Mouse (Mus musculus): ENCODE measurements around the gene Cxcr5.

Gene Cxcr5
- long read RNA-seq, experiment 1: 0 reads
- long read RNA-seq, experiment 2, partial matches to known transcripts: 0 of 1 reads
- long read RNA-seq, experiment 2, other reads (novel, unspliced or antisense): 1 of 1 reads

DNA sequence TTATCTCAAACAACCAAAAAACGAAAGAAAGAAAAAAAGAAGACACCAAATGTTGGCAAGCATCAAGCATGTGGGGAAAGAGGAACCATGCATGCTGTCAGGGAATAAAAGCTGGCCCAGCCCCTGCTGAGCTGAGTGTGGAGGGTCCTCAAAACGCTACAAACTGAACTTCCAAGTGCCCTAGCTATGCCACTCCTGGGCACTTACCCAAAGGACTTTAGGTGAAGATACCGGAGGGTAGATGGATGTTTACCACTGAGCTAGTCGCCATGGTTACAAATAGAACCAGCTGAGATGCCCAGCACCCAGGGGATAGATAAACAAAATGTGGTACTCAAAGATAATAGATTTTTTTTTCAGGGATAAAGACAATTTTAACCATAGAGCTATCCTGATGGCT lies at the start of gene Cxcr5:
Gene Cxcr5, minus strand, starts transcription at position 281 of the 400 bp plus-strand sequence.
- intact Hi-C loops (cut with DNase I): no loop called here

DNA sequence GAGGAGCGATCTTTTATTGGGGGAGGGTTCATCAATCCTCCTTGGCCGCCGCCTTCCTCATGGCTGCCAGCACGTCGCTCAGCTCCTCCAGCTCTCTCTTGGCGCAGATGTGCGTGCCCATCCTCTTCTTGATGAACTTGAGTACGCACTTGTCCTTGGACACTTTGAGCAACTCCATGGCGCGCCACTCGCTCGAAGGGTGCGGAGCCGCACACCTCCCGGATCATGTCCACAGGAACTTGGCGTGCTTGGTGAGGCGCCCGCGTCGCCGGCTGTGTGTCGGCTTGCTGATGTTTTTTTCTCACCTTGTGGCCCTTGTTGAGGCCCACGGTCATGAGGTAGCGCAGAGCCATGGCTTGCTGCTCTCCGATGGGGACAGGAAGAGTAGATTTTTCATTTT lies 48.7 kb upstream of the Cxcr5 start:
- intact Hi-C loops (cut with DNase I): no loop called here

DNA sequence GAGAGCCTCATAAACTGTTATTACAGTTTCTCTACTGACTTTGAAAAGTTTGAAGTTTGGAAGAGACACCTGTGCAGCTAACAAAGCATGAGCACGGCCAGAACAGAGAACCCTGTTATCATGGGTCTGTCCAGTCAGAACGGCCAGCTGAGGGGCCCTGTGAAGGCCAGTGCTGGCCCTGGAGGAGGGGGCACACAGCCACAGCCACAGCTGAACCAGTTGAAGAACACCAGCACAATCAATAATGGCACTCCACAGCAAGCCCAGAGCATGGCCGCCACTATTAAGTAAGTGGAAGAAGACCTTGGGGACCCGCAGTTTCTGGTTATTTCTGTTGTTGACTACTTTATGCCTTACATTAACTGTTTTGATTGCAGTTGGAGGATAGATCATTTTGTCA lies 45.6 kb upstream of the Cxcr5 start:
- intact Hi-C loops (cut with DNase I): loop anchor here (10.0 kb wide), 1 partner anchor 123 kb away; the partner anchor contains the start of gene Bcl9l

DNA sequence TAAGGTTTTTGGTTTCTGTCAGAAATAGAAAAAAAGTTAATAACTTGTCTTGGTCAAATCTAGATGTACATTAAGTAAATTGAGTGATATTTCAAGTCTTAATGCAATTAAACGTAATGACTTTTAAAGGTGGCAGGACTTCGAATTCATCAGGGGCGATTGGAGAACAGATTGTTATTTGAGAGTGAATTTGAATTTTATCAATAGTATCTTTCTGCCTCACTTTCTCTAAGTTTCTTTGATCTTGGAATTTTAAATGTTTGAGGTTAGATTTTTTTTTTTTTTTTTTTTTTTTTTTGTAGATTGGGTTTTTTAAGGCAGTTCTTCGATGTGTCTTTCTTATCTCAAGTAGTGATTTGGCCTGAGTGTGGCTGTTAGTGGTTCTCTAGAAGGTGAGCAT lies 45.0 kb upstream of the Cxcr5 start:
- intact Hi-C loops (cut with DNase I): loop anchor here (10.0 kb wide), 1 partner anchor 122 kb away; the partner anchor contains the start of gene Bcl9l

DNA sequence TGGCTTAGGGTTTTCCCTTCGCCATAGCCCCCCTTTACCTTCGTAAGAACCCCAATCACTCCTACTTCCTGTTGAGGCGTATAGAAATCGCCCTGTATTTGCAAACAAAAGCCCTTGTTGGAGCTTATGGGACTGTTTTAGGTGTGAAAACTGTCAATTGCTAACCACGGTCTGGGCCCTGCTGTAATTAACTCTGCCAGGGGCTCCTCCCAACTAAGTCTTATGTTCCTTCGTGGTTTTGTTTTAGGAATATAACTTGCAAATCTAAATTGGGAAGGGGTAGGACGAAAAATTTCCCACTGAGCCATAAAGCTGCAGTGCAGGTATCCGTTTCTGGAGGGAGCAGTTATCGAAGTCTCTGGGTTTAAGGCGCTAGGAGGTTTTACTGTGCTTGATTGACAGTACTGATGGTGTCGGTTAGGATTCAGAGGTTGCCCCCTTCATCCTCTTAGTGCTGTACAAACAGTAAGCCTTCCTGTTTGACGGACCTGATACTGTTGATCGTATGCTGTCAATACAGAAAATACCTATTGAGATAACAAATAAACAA lies 44.0 kb upstream of the Cxcr5 start:
- intact Hi-C loops (cut with DNase I): loop anchor here (10.0 kb wide), 1 partner anchor 121 kb away; the partner anchor contains the start of gene Bcl9l

DNA sequence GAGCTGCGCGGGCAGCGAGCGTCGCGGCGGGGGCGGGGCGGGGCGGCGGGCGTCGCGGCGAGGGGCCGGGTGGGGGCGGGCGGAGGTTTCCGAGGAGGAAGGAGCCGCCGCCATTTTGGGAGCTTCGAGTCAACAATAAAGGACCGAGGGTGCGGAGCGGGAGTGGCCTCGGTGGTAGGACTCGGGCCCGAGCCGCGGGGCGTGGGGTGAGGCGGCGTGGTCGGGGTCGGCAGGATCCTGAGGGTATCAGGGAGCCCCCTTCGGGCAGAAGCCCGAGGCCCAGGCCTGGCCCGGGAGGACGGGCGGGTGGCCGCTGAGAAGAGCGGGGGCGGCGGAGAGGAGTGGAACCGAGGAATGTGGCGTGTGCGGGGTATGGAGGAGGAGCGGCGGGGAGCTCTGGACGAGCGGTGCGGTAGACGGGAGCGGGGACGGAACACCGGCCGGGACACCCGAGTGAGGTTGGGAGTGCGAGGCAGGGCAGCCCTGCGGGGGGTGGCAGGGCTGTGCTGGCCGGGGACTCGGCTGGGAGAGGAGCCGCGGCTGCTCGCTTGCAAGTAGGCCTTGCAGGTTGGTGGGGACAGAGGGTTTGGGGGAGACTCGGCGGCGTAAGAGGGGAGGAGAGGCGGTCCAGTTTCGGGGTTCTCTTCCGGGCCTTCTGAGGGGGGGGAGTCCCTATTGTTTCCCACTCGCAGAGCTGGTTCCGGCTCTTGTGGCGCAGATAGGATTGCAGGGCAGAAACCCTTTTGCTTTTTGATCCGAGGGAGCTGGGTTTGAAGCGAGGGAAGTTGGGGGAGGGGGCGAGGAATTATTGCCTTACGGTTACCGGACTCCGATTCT lies 43.3 kb upstream of the Cxcr5 start, which contains the start of gene Ddx6:
Gene Ddx6, plus strand, starts transcription at position 114 of the 837 bp plus-strand sequence.
- intact Hi-C loops (cut with DNase I): loop anchor here (10.0 kb wide), 1 partner anchor 120 kb away; the partner anchor contains the start of gene Bcl9l

DNA sequence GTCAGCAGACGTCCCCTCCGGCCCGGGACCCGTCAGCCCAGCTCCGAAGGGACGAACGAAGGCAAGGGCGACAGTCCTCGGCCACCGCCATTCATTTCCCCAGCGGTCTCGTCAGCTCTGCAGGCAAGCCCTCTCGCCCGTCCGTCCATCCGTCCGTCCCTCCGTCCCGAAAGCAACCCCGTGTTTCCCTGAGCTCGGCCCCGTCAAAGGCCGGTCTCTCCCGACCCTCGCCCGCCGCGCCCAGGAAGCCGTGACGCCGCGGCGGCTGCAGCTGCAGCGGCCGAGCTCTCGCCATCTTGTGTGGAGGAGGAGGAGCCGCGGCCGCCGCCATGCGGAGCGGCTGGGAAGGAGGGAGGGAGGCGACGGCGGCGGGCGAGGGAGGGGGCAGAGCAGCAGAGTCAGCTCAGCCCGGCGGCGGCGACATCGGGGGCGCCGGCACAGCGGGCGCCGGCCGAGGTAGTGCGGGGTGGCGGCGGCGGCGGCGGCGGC lies 42.7 kb upstream of the Cxcr5 start:
- intact Hi-C loops (cut with DNase I): loop anchor here (10.0 kb wide), 1 partner anchor 120 kb away; the partner anchor contains the start of gene Bcl9l

DNA sequence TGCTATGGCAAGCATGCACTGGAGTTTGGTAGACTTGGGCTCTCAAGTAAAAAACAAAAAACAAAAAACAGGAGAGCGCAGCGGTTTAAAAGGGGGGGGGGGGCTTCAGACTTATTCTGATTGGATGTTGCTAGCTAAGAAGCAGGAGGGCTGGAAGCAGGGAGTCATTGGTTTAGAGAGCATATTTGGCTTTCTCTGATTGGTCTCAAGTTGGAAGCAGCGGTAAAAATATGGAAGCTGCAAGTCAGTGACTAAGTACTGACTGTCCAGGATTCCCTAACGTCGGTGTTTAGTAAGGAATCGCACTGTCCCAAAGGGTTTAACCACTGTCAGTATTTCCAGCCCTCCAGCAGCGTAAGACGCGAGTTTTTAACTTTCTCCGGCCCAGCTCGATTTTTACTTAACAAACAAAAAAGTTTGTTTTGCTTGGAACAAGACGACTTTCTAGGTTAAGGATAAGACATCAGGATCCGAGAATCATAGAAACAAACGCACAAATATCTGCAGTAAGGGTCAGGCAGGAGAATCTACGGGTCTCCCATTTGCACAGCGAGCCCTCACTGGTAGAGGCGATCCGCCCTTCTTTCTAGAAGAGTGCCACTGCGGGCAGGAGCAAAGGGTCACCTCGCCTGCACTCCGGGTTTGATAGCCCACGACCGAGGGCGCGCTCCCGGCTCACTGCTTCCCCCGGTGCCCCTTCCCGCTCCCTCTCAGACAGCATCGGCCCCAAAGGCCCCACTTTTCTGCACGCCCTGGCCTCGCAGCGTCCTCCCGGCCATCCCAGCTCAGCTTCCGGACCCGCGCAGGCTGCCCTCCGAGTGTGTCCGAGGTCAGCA lies 42.0 kb upstream of the Cxcr5 start:
- intact Hi-C loops (cut with DNase I): loop anchor here (10.0 kb wide), 1 partner anchor 119 kb away; the partner anchor contains the start of gene Bcl9l

DNA sequence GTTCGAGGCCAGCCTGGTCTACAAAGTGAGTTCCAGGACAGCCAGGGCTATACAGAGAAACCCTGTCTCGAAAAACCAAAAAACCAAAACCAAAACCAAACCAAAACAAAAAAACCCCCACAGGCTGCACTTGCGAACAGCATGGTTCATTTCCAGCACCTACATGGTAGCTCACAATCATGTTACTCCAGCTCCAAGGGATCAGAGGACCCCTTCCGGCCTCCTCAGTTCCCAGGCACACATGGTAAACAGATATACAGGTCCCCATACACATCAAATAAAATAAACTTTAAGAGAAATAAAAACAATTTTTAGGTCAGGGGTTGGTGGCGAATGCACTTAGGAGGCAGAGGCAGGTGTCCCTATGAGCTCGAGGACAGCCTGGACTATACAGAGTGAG lies 41.1 kb upstream of the Cxcr5 start:
- intact Hi-C loops (cut with DNase I): loop anchor here (10.0 kb wide), 1 partner anchor 118 kb away; the partner anchor contains the start of gene Bcl9l

DNA sequence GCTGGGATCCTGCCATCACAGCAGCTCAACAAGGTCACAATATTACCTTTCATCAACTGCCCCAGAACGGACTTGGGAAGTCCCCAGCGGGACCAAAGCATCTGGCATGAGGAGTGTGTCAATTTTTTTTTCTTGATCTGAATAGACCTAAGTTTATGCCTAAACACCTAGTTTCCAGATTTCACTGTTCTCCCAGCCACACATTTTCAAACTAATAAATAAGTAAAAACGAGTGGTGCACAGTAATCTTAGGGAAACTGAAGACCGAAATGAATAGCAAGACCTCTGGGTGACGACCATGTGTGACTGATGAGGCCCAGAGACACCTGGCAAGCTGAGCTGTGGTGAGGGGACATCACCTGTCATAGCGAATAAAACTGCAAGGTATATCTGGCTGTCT lies 39.1 kb upstream of the Cxcr5 start:
- intact Hi-C loops (cut with DNase I): loop anchor here (10.0 kb wide), 1 partner anchor 116 kb away; the partner anchor contains the start of gene Bcl9l

DNA sequence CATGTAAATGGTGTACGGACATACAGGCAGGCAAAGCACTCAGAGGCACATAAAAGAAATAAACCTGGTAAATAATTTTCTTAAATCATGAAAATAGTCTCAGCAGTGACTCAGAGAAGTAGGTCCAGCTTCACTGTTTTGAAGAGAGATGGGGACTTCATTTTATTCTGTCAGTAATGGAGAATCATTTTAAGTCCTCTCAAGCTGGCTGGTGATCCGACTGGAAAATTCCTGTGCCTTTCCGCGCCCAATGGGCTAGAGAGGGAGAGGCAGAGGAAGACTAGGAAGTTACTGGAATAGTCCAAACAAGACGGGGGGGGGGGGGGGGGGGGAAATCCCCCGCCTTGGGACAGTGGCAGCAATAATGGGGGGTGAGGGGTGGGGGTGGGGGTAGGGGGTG lies 37.9 kb upstream of the Cxcr5 start:
- intact Hi-C loops (cut with DNase I): loop anchor here (10.0 kb wide), 1 partner anchor 115 kb away; the partner anchor contains the start of gene Bcl9l

DNA sequence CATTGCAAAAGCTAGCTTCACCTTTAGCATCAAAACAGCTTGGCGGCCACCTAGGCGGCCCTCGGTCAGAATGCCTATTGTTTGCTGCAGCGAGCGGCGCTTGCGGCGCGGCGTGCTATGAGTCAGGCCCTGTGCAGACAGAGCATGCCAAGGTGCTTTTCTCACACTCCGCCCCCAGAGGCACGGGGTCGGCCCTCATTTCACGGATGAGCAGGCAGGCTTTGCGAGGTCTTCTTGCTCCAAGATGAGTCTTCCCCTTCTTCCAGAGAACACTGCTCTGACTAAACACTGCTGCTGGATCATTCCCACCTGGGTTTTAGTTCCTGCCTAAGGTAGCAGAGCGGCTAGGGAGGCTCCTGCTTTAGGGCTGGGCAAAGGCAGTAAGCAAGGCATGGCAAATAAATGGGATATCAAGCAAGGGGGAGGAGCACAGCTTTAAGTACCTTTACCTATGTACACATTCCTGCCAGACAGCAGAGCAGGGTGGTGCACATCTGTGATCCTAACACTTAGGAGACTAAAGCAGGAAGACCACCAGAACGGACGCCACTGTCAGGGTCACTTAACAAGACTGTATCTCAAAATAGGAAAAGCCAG lies 37.3 kb upstream of the Cxcr5 start:
- intact Hi-C loops (cut with DNase I): no loop called here

DNA sequence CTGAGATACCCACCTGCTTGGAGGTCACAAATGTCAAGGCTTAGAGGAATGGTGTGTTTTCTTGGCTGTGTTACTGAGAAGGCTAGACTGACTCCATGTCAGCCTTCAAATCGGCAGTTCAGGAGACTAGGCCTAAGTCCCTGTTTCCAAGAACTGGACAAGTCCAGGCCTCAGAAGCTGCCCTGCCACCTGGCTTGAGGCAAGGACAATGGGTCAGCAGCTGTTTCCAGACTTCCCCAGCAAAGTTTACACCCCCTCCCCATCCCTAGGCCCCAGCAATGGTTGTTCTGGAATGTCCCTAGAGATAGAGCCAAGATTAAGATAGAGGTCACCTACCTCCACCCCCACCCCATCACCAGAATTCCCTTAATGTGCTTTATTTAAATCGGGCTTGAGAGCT lies 36.1 kb upstream of the Cxcr5 start:
- intact Hi-C loops (cut with DNase I): no loop called here

DNA sequence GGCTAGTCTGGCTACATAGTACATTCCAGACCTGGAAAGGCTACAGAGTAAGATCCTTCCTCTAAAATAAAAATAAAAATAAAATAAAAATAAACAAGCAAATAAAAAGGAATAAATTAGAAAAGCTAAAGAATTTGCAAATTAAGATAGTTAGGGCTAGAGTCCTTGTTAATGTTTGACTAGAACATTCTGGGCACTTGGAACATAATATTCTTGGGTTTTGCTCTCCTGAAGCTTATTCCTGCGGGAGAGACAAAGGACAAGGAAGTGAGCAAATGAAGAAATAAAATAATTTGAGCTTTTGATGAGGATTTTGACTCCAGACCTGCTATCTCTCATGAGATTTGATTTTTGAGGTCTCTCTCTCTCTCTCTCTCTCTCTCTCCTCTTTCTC lies 33.9 kb upstream of the Cxcr5 start:
- intact Hi-C loops (cut with DNase I): no loop called here

DNA sequence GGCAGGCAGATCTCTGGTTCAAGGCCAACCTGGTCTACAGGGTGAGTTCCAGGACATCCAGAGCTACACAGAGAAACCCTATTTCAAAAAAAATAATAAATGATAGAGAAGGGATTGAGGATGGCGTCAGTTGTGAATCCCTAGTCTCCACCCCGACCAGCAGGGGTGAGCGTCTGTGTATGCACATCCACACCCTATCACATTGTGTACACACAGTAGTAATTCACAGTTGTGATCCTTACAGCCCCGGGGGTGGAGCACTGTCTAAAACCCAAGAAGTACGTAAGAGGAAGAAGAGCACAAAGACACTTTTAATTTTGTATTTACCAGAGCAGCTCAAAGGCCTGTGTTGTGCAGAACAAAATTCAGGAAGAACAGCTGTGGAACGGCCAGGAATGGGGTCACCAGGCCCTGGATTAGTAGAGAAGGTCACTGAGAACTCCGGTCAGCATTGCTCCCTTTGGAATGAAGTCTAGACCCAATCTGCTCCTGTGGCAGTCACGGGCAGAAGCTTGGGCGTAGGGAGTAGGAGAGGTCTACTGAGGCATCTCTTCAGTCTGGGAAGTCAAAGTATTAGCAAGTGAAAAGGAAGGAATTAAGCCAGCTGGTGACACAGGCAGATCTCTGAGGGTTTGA lies 33.3 kb upstream of the Cxcr5 start:
- intact Hi-C loops (cut with DNase I): loop anchor here (5.0 kb wide), 1 partner anchor 78 kb away; no protein-coding TSS in a partner anchor

DNA sequence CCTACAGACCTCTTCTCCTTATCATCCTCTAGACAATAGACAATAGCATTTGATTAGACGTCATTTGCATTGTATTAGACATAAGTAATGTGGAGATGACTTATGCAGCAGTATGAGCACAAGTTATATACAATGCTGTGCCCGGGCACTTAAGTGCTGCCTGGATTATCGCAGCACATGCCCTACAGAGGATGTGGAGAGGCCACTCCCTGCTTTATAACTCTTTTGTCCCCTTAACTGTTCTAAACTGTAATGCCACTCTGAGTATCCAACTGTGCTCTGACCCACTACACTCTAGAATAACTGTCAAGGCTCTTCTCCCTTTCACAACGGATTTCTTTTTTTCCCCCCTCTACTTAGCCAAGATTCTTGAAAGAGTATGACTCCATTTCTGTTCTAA lies 32.2 kb upstream of the Cxcr5 start:
- intact Hi-C loops (cut with DNase I): loop anchor here (5.0 kb wide), 1 partner anchor 77 kb away; no protein-coding TSS in a partner anchor

DNA sequence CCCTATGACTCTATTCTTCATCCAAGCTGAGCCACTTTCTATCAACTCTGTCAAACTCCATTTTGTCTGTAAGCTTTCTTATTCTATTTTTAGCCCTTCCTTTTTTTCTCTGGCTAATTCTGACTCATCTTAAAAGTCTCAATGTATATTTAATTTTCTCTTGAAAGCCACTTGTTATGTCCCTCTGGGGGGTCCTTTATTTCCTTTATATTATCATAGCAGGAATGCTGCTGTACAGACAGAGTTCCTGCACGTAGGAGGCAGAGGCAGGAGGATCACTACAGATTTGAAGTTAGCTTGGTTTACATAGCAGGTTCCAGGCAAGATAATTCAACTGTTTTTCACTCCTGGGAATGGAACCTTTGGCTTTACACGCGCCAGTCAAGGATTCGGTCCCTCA lies 31.5 kb upstream of the Cxcr5 start:
- intact Hi-C loops (cut with DNase I): loop anchor here (5.0 kb wide), 1 partner anchor 76 kb away; no protein-coding TSS in a partner anchor

DNA sequence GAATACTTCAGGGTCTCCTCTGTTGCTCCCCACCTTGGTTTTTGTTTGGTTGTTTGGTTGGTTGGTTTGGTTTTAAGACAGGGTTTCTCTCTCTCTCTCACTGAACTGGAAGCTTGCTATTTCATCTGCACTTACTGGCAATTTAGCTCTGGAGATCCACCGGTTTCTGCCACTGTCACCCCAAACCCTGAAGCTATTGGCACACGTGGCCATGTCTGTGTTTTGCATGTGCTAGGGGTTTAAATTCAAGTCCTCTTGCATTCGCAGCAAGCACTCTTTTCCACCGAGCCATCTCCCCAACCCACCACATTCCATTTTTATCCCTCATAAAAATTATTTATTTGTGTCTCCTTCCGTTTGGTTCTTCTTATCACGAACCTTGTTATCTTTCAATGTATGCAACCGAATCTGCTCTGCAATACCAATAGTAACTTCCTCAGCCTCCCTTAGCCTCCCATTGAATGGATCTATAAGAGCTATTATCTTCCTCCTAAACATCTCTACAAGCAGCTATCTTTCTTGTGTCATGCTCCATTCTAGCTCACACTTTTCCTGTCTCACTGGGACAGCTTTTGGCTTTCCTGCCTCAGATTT lies 30.0 kb upstream of the Cxcr5 start:
- intact Hi-C loops (cut with DNase I): loop anchor here (5.0 kb wide), 1 partner anchor 74 kb away; no protein-coding TSS in a partner anchor

DNA sequence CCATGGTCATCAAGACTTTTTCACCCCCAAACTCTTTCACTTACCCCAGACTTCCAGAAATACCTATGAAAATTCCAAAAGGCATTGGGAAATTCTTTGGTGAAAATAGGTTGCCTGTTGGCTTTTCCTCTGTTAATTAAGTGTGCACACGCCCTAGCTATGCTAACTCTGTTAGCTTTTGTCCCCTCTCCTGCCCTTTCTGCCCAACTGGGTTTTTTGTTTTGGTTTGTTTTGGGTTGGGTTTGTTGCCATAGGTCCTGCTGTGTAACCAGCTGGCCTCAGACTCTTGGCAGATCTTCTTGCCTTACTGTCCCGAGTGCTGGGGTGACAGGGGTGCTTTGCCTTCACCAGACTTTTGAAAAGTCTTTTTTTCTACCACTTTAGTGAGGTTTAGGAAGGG lies 29.3 kb upstream of the Cxcr5 start:
- intact Hi-C loops (cut with DNase I): loop anchor here (5.0 kb wide), 1 partner anchor 74 kb away; no protein-coding TSS in a partner anchor
